ENCODE assay signal across 16 mouse cellular contexts in the genomic region with DNA sequence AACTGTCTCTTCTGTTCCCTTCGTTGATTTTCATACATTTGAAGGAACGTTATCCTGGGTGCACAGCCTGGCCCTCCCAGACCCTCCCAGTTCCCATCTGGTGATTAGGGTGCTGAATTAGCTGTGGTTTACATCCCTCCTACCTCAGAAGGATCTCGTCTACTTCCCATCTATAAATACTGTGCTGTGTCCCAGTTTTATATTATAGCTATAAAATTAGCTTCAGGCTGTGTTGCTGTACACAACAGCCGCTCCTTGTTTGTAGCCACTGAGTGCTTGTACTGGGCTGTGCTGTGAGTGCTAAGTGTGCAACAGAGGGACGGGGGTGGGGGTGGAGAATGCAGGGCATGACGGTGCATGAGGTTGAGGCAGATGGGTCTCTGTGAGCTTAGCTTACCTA.
"Had no signal": no experiment of that assay in that cellular context is flagged by ENCODE, and none has a peak within 500 bp of the region (broad histone marks: within the 10 kb centered on the region; RNA-seq: fewer than 3 reads in every experiment).

No protein-coding gene starts in this region.

- H3K27me3 ChIP-seq: limb, embryonic 15.5 days; liver, embryonic 12.5 days; stomach, embryonic 15.5 days had no signal

- H3K4me2 ChIP-seq: limb, embryonic 15.5 days; liver, embryonic 12.5 days; lung, embryonic 14.5 days; stomach, embryonic 15.5 days had no signal

- H3K36me3 ChIP-seq: limb, embryonic 15.5 days; midbrain, embryonic 10.5 days; stomach, embryonic 15.5 days had no signal

- H3K4me3 ChIP-seq: limb, embryonic 15.5 days; liver, embryonic 12.5 days; midbrain, embryonic 10.5 days; myocyte; stomach, embryonic 15.5 days had no signal

- DNase-seq: kidney, adult 18-20 months; kidney, postnatal 10 days; layer of hippocampus, adult 9-11 months; layer of hippocampus, postnatal 36 days; left cerebral cortex, postnatal 4 days; lung, embryonic 14.5 days; lung, postnatal 14 days; midbrain, embryonic 14.5 days; right cerebral cortex, postnatal 14 days; thymus, adult 2 months; thymus, postnatal 25 days had no signal

- H3K27ac ChIP-seq: limb, embryonic 15.5 days; liver, embryonic 12.5 days; midbrain, embryonic 10.5 days; stomach, embryonic 15.5 days had no signal

- ATAC-seq: liver, embryonic 12.5 days had no signal

- H3K9ac ChIP-seq: limb, embryonic 15.5 days; liver, embryonic 12.5 days; lung, embryonic 14.5 days; stomach, embryonic 15.5 days had no signal

- H3K9me3 ChIP-seq: limb, embryonic 15.5 days; liver, embryonic 12.5 days; midbrain, embryonic 10.5 days; stomach, embryonic 15.5 days had no signal
